Mouse (Mus musculus): ENCODE data around the gene Cog1. TPM values are rescaled to one million over a fixed set of nuclear protein-coding genes. Genes with fewer than 3 reads are reported as not detected.

Gene Cog1
- total RNA-seq, 2 experiments from 2014 or later = 20.1 to 25.0 TPM

DNA sequence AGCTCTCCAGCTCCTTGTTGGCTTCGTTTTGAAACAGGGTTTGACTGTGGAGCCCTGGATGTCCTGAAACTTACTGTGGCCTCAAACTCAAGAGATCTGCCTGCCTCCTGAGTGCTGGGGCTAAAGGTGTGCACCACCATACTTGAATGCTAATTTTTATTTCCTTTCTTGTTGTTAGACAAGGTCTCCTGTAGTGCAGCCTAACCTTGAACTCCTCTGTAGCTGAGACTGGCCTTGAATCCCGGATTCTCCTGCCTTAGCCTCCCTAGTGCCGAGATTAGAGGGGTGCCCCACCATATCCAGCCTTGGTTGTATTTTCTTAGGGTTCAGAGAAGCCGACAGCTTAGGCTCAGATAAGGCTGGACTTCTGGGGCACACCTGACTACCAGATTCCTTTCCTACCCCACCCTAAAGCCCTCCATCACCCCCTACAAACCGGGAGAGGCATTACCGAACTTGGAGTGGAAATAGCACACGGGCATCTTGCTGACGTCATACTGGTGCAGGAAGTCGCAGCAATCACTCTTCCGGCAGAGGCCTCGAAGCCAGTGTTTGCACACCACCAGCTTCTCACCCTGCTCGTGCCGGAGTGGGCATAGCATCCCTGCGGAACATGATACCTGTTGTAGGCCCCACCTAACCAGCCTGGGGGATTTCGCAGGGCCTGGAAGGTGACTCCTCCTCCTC, 57.1 kb downstream of the Cog1 start:
- DNase-seq = no peak

DNA sequence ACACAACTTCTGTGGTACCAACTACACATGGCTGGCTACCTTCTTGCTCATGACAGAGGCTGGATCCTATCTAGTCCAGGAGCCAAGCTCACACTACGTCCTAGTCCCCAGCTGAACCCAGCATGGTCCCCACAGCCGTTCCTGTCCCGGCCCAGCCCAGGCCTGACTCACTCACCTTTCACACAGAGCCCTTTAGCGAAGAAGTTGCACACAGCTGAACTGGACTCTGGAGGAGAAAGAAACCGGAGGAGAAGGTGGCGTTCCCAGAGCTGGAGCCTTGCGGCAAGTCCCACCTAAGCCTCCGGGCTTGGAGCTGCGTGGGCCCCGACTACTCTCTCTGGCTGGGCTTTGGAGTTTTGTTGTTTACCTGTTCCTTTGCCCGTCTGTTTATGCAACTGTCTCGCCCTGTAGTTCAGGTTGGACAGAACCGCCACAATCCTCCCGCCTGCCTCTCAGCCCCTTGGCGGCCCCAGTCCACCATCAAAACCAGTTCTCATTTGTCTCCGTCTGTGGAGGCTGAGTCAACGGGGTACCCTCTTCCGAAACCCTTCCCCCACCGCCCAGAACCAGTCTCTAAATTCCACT, 59.8 kb downstream of the Cog1 start:
- DNase-seq = no peak

DNA sequence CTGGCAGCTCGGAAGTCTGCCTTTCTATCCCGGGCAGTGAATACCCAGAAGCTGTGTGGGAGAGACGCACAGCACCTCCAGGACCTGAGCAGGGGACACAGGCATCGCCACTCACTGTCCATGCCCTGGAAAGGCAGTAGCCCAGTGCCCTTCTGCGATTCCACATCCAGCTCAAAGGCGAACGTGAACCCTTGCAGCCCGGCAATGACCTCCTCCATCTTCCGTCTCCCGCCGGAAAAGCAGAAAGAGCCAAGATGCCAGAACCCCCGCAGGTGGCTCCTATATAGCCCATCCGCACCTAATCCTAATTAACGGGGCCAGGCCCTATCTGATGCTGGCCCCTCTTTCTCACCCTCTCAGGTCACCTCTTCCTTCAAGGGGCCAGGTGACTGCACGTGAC, 60.3 kb downstream of the Cog1 start:
- DNase-seq = no peak

DNA sequence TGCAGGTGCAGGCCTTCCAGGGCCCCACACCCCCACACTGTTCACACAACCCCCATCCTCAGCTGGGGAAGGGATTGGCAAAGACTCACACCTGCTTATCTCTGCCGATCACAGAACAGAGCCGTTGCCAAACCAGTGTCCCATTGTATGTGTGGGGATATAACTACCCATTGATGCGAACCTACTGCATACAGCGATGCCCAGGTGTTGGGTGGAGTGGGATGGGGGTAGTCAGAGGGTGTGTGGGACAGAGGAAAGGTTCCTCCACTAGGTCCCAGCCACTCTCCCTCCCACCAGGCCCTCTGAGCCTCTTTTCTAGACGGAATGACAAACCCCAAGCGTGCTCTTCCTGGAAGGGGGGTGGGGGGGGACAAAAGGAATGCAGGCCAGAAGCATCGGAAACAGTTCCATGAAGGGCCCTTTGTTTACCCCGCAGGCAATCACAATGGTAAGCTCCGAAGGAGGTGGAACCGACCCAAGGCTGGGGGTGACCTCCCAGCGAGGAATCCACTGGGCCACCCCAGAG, 60.8 kb downstream of the Cog1 start, which contains the start of gene Cpsf4l:
Gene Cpsf4l (minus strand): TSS at position 287 of the 526 bp plus-strand sequence.
- DNase-seq = no peak

DNA sequence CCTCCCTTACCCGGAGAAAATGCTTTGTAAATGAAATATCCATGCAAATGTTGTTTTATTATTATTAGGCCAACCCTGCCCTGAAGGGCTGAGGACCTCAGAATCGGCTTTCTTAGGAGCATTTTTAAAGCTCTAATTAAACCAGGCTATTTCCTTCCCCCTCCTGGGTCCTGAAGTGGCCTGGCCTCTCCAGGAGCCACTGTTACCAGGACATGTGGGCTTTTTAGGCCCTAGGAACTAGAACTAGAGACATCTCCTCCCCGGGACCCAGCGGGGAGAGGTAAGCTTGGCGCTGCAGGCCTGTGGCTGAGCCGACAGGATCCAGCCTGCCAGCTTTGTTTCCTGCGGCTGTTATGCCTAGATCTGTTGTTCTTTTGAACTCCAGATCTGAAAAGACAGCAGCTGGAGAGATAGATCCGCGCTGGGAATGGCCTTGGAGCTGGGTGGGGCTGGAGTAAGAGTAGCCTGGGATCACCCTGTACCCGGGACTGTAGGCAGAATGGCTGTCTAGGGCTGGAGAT, 61.3 kb downstream of the Cog1 start:
- no peak for DNase-seq

DNA sequence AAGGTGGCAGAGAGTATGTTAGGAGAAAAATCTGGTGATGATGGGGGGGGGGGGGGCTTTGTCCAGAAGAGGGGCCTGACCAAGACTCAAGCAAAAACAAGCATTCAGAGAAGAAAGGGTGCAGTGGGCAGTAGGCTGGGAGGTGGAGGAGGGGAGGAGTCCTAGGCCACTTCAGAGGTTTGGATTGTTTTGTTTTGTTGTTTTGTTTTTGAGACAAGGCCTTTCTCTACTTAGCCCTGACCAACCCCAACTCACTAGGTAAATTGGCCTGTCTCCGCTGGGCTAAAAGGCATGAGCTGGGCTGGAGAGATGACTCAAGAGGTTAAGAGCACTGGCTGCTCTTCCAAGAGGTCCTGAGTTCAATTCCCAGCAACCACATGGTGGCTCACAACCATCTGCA, 62.1 kb downstream of the Cog1 start:
- DNase-seq = no peak

DNA sequence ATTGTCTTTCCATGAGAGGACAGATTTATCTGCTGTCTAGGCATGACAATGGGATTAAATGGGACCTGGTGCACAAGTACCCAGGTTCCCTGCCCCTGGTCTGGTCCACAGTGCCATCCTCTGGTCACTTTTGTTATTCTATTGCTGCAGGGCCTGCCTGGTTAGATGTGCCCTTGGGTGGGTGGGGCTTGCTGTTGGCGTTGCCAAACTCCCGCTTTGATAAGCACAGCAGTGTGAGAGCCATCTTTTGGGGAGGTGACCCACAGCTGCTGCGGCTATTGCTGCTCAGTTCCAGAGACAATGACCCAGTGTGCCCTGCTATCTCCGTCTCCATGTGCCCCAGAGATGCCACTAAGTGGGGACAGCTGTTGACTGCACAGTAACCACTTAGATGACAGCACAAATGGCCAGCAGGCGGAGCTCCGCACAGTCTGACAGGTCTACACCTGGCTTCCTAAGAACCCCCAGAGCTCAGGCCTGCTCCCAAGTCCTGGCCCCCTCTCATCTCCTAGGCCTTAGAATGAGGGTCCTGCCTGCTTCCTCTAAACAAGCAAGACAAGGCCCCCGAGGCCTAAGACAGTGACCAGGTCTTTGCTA, 66.2 kb downstream of the Cog1 start:
- DNase-seq = no peak

DNA sequence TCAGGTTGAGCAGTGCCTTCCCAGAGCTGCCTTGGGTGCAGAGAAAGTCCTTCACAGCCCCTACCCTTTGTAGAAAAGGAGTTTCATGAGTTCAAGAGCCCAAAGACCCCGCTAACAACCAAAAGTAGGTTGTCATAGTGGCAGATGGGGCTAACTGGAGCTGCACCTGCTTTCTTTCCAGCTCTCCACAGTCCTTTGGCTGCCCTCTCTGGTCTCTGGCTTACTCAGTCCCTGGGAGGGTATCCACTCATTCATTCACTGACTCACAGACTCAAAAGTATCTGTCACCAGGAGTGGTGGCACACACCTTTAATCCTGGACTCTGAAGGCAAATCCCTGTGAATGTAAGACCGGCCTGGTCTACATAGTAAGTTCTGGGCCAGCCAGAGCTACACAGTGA, 67.2 kb downstream of the Cog1 start:
- DNase-seq = no peak

Other genes with a start within 250 kb of the Cog1 start
- 1 to 10 TPM in 1 of 2 experiments, under 1 TPM in 1; 0.12 to 1.3 TPM for gene Sstr2, start 29.8 kb upstream of the Cog1 start, total RNA-seq (2021)
- gene Slc39a11, start 910 bp downstream of the Cog1 start, total RNA-seq (2021) = 1 to 10 TPM; 4.9 to 7.2 TPM
- 10 to 100 TPM; 34.8 to 37.9 TPM for gene Fam104a, start 35.0 kb downstream of the Cog1 start, total RNA-seq (2021)
- gene D11Wsu47e, start 35.2 kb downstream of the Cog1 start, total RNA-seq (2021) = 10 to 100 TPM in 1 of 2 experiments, 1 to 10 TPM in 1; 7.3 to 10.9 TPM
- not detected for gene Cpsf4l, start 60.8 kb downstream of the Cog1 start, total RNA-seq (2021)
- 10 to 100 TPM; 19.1 to 22.0 TPM for gene Cdc42ep4, start 102.7 kb downstream of the Cog1 start, total RNA-seq (2021)